Mouse (Mus musculus) thymus, adult 2 months (tissue): ENCODE measurements around the gene Rasgrp1. TPM values are rescaled to one million over a fixed set of nuclear protein-coding genes. Genes with fewer than 3 reads are reported as not detected.

ENCODE experiments used
- DNase-seq: peaks from one replicate; pipeline ENCODE4 v3.0.0; 2021
- H3K27ac ChIP-seq: fragments of 200-500 bp; 2 replicates; pipeline ENCODE4 v1.5.1; 2012; ENCODE audit warnings: low read length, control low read depth; ENCODE audit not compliant: control insufficient read depth, insufficient read depth
- H3K27me3 ChIP-seq: fragments of 200-500 bp; 2 replicates; pipeline ENCODE4 v1.6.1; 2012; ENCODE audit warnings: mild to moderate bottlenecking, low read length, moderate library complexity, mixed read lengths; ENCODE audit not compliant: control insufficient read depth, insufficient read depth
- H3K36me3 ChIP-seq: fragments of 200-500 bp; 2 replicates; pipeline ENCODE4 v1.6.1; 2012; ENCODE audit warnings: mild to moderate bottlenecking, low read length, moderate library complexity; ENCODE audit not compliant: control insufficient read depth, insufficient read depth
- H3K4me1 ChIP-seq: fragments of 200-500 bp; replicated peaks from 2 replicates; pipeline ENCODE4 v1.6.1; 2012; ENCODE audit warnings: low read length; ENCODE audit not compliant: control insufficient read depth, insufficient read depth
- H3K4me3 ChIP-seq: fragments of 200-500 bp; 2 replicates; pipeline ENCODE4 v1.5.1; 2012; ENCODE audit warnings: mild to moderate bottlenecking, low read length, control low read depth, moderate library complexity; ENCODE audit not compliant: control insufficient read depth, insufficient read depth
- POLR2A ChIP-seq: fragments of 200-500 bp; IDR thresholded peaks from 2 replicates; pipeline ENCODE4 v1.6.1; 2012; ENCODE audit warnings: mild to moderate bottlenecking, low read length, control low read depth, moderate library complexity; ENCODE audit not compliant: control insufficient read depth, poor library complexity, insufficient read depth; ENCODE audit errors: extremely low read depth
- WGBS: fragments of 180-500 bp; shearing (Covaris S2); methylation state at CpG from one replicate; pipeline ENCODE4 v1.1.7; 2018; 5-methylcytosine and 5-hydroxymethylcytosine counted together
- polyA plus RNA-seq: library from polyadenylated mRNA; depleted of rRNA; stranded (reverse); fragments of >200 nt; gene quantifications from 2 replicates; pipeline ENCODE4 v1.2.3, GENCODE M21; 2012; rRNA removed

The Rasgrp1 gene
- polyA plus RNA-seq, 1 experiment = 131 TPM

- no peak for DNase-seq
- Histone ChIP-seq H3K4me3 (no peak overlapping the region), H3K4me1 (no peaks in the 10 kb centered on the region), H3K36me3 (no peaks in the 10 kb centered on the region), H3K27me3 (no peaks in the 10 kb centered on the region), H3K27ac (no peak overlapping the region)
- WGBS = 95% methylated on average over 7 of the region's 7 CpGs
- no peak for TF ChIP-seq POLR2A
These were observed 112.5 kb downstream of the Rasgrp1 start for GRCm38 (mm10) chr2:117230261-117230660.

Other genes starting within 250 kb of the Rasgrp1 start
- gene Spred1, start 221.6 kb downstream of the Rasgrp1 start, polyA plus RNA-seq = 4.0 and 4.9 TPM in 2 replicates
- gene Fam98b, start 93.3 kb downstream of the Rasgrp1 start, polyA plus RNA-seq = 7.2 and 8.0 TPM in 2 replicates